Mouse (Mus musculus) liver, embryonic 12.5 days (tissue): ENCODE results near the gene 4921539E11Rik. TPM values are rescaled to one million over a fixed set of nuclear protein-coding genes. Genes with fewer than 3 reads are reported as not detected.
A peak's percentile ranks its signal among the peaks of the same experiment; 100 is the strongest.

Experiments used
- ATAC-seq: fragments of 200-750 bp; cut with Nextera tagmentation; 2 replicates; pipeline ENCODE4 v1.8.0; 2017; ENCODE audit warnings: moderate number of reproducible peaks, mild to moderate bottlenecking, moderate library complexity
- H3K27ac ChIP-seq: fragments of 300-500 bp; sonication (generic); 2 replicates; pipeline ENCODE4 v1.5.1; 2016; ENCODE audit warnings: mild to moderate bottlenecking
- H3K27me3 ChIP-seq: fragments of 300-500 bp; sonication (generic); replicated peaks from 2 replicates; pipeline ENCODE4 v1.6.1; 2016; ENCODE audit warnings: mild to moderate bottlenecking, moderate library complexity
- H3K36me3 ChIP-seq: fragments of 300-500 bp; sonication (generic); 2 replicates; pipeline ENCODE4 v1.6.1; 2016; ENCODE audit warnings: mild to moderate bottlenecking, moderate library complexity
- H3K4me1 ChIP-seq: fragments of 300-500 bp; sonication (generic); 2 replicates; pipeline ENCODE4 v1.6.1; 2016
- H3K4me2 ChIP-seq: fragments of 300-500 bp; sonication (generic); 2 replicates; pipeline ENCODE4 v1.6.1; 2016; ENCODE audit warnings: mild to moderate bottlenecking, moderate library complexity
- H3K4me3 ChIP-seq: fragments of 300-500 bp; sonication (generic); 2 replicates; pipeline ENCODE4 v1.5.1; 2016; ENCODE audit warnings: mild to moderate bottlenecking, moderate library complexity
- H3K9ac ChIP-seq: fragments of 300-500 bp; sonication (generic); 2 replicates; pipeline ENCODE4 v1.6.1; 2016; ENCODE audit warnings: mild to moderate bottlenecking, moderate library complexity
- H3K9me3 ChIP-seq: fragments of 300-500 bp; sonication (generic); replicated peaks from 2 replicates; pipeline ENCODE4 v1.6.1; 2016; ENCODE audit warnings: mild to moderate bottlenecking, moderate library complexity
- WGBS: fragments of 180-500 bp; shearing (Covaris S2); methylation state at CpG from one replicate; pipeline ENCODE4 v1.1.7; 2016; ENCODE audit not compliant: insufficient replicate concordance; 5-methylcytosine and 5-hydroxymethylcytosine counted together
- polyA plus RNA-seq: library from polyadenylated mRNA; unstranded; fragments of >200 nt; fragmentation: Nextera tagmentation; extraction: Ambion mirVana; gene quantifications from 2 replicates; pipeline ENCODE4 v1.2.1, GENCODE M21; 2016

4921539E11Rik gene
- polyA plus RNA-seq, 1 experiment from 2014 or later, result not detected

DNA sequence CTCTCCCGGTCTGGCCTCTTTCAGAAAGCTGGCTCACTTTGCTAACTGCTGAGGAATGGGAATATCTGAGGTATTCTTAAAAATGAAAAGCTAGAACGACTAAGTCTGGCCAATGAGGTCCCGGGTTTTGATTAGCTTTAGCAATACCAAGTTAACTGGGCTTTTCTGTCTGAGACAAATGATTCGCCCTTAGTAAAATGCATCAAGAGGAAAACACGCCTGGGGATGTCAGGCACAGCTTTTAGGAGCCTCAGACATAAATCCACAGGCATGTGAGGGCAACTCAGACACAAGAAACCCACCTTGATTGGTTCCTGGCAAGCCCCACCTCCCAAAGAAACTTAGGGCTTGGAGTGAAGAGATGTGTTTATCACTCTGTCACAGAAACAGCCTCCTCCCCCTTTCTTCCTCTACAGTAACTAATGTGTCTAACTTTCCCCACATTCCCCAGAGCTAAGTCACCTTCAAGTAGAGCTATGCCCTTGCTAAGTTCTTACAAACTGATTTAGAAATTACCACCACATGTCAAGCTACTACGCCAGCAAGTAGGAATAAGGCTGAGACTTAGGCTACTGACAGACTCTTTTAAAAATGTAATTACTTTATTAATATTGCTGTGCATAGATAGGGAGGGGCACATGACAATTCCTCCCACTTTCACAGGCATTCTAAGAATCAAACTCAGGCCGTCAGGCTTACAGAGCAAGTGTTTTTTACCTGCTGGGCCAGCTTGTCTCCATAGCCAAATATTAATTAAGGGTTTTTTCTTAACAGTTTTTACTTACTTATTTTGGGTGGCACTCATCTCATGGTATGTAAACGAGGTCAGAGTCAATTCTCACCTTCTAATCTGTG lies 101.7 kb downstream of the 4921539E11Rik start:
- H3K9me3 ChIP-seq, result peaks cover 5% of the 10 kb centered on the region; the same call in 1 of the 2 replicates
- peaks cover 80% of the 10 kb centered on the region for H3K36me3 ChIP-seq
- H3K4me3 ChIP-seq, result no peak overlapping the region
- peak; percentile 96 for ATAC-seq
- no peaks in the 10 kb centered on the region for H3K27me3 ChIP-seq
- WGBS, result 55% methylated on average over 8 of the region's 8 CpGs
- H3K4me1 ChIP-seq, result peaks cover 55% of the 10 kb centered on the region
- peak overlapping the region; percentile 87 for H3K27ac ChIP-seq
- peak overlapping the region; percentile 22 for H3K9ac ChIP-seq
- peak overlapping the region; percentile 43 for H3K4me2 ChIP-seq

Other genes with a start within 250 kb of the 4921539E11Rik start
- 35.1 and 39.4 TPM in 2 replicates for gene Mier1, start 176.5 kb downstream of the 4921539E11Rik start, polyA plus RNA-seq
- gene Wdr78, start 176.3 kb downstream of the 4921539E11Rik start, polyA plus RNA-seq, result 1.0 and 1.1 TPM in 2 replicates
- 11.1 and 12.7 TPM in 2 replicates for gene Slc35d1, start 75.7 kb downstream of the 4921539E11Rik start, polyA plus RNA-seq
- 16.5 and 17.3 TPM in 2 replicates for gene Oma1, start 22.9 kb upstream of the 4921539E11Rik start, polyA plus RNA-seq